Mouse (Mus musculus) adipocyte (in vitro differentiated cells): Measurements from ENCODE around the gene Nt5c3.

Experiments used
- DNase-seq: peaks from one replicate; pipeline ENCODE4 v3.0.0-alpha.2; 2016; ENCODE audit warnings: low spot score

Gene Nt5c3

GRCm38 (mm10) chr6:56835532-56835931 lies 88.2 kb downstream of the Nt5c3 start:
- no peak for DNase-seq

DNA sequence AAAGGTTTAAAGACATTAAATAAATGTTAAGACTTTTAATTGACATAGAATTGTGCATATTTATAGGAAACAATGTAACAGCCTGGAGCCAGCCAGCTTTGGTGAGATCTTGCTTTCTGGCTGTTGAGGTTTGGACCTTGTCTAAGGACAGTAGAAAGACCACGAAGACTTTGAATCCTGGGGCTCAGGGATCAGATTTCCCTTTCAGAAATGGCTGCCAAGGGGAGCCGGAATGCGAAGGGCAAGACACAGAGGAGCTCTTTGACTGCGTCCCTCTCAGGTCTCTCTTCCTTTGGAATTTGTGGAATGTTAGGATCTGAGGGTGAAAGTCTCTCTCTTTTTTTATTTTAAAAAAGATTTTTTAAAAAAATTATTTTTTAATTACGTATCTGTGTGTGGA lies 89.0 kb downstream of the Nt5c3 start:
- no peak for DNase-seq

GRCm38 (mm10) chr6:56832830-56833229 lies 90.9 kb downstream of the Nt5c3 start:
- DNase-seq: peak; percentile 68

DNA sequence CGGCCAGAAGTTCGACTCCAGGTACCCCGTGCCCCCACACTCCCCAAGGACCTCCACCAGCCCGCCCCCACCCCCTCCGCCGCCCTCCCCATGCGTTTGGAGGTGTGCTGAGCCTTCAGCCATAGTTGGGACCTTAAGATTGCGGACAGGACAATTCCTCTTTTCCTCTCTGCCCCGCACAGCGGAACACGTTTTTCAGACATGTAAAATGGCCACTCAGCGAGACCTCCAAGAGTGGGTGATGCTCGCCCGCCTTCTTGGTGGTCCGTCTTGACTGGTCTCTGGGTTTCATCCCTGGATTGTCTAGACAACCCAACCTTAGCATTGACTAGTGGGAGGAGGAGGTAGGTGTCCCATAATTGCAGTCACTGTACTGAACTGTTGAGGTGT lies 91.3 kb downstream of the Nt5c3 start:
- DNase-seq: peak; percentile 50
